Mouse (Mus musculus) adrenal gland, postnatal 14 days (tissue): ENCODE results near the gene Phldb2. TPM values are rescaled to one million over a fixed set of nuclear protein-coding genes. Genes with fewer than 3 reads are reported as not detected.
A peak's percentile ranks its signal among the peaks of the same experiment; 100 is the strongest.

ENCODE experiments used
- DNase-seq: peaks from one replicate; pipeline ENCODE4 v3.0.0; 2021; ENCODE audit warnings: mixed read lengths
- long read RNA-seq, 2 experiments: library from polyadenylated mRNA; stranded (forward); transcript quantifications; one replicate each; pipeline ENCODE4 v2.0.0; 2021
- total RNA-seq: library from RNA; stranded (reverse); gene quantifications from 2 replicates; pipeline ENCODE4 v1.2.3, GENCODE M21; 2021

The Phldb2 gene
- total RNA-seq, result 32.7 and 37.4 TPM in 2 replicates
- long read RNA-seq, experiment 1, full-length matches to known transcripts, result 1 of 23 reads
- long read RNA-seq, experiment 1, partial matches to known transcripts, result 6 of 23 reads
- long read RNA-seq, experiment 1, other reads (novel, unspliced or antisense), result 16 of 23 reads
- long read RNA-seq, experiment 2, full-length matches to known transcripts, result 1 of 10 reads
- long read RNA-seq, experiment 2, partial matches to known transcripts, result 3 of 10 reads
- long read RNA-seq, experiment 2, other reads (novel, unspliced or antisense), result 6 of 10 reads

- DNase-seq, result no peak
Measured at GRCm38 (mm10) chr16:45953394-45953793, at the start of gene Phldb2. Gene Phldb2 (minus strand): TSS chr16:45953598.

- DNase-seq, result no peak
Measured at GRCm38 (mm10) chr16:46001550-46002166, 48.3 kb upstream of the Phldb2 start.

DNA sequence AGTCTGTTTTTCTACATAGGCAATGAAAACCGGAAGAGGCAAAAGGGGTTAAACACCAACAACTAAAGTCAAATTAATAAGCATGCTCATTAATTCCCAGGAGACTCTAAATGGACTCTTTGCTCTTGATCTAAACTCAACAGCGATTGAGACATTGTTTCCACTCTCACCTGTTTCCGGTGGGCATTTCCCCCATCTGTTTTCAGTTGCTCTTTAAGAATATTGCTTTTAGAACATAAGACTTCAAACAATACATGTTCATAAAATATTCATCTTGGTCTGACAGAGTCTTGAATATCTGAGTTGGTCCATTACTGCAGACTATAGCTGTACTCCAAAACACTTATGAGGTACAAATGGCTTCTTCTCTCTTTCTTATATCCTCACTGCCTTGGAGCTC, 47.6 kb upstream of the Phldb2 start:
- DNase-seq, result no peak

DNA sequence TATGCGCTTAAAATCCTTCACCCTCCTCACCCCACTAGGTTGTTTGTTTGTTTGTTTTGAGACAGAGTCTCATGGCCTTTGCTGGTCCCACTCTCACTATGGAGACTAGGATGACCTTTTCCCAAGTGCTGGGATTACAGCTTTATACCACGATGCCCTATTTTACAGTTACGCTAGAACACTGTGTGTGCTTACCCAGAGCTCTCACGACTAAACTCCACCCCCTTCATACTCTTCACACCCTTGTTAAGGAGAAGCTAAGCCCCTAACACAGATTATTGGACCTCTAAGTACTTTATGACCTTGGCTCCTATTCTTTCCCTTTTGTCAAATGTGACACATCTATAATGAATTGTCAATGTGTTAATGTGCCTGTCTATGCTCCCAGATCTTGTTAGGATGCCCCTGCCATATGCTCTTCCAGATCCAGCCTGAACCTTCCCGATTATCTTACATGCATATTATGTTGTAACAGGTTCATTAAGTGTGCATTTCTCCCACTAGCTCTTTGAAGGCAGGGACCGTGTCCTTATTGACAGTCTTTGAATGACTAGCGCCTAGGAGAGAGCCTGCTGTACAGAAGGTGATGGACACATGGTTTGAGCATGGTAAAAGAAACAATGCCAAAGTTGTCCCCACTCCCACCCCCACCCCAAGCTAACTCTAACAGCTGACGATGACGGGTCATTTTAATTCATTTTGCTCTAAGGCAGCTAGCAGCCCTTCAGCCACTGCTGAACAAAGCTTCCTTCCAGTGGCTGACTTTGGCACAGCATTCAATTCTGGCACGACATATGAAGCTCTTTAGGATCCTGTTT, 46.2 kb upstream of the Phldb2 start:
- DNase-seq, result no peak

DNA sequence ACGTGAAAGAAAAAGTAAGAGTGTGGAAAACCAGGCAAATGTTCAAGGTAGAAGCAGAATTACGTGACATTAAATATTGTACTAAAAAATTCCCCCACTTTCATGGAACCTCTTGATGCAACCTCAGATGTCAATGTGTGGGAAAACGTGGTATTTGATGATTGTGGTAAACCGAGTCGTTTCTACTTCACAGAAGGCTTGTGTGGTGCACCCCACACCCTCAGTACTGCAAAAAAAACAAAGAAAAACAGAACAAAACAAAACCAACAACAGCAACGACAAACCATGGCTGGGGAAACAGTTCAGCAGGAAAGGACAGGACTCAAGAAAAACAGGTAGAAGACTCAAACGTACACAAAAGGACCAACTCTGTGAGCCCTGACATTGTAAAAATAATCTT, 44.8 kb upstream of the Phldb2 start:
- DNase-seq, result no peak

DNA sequence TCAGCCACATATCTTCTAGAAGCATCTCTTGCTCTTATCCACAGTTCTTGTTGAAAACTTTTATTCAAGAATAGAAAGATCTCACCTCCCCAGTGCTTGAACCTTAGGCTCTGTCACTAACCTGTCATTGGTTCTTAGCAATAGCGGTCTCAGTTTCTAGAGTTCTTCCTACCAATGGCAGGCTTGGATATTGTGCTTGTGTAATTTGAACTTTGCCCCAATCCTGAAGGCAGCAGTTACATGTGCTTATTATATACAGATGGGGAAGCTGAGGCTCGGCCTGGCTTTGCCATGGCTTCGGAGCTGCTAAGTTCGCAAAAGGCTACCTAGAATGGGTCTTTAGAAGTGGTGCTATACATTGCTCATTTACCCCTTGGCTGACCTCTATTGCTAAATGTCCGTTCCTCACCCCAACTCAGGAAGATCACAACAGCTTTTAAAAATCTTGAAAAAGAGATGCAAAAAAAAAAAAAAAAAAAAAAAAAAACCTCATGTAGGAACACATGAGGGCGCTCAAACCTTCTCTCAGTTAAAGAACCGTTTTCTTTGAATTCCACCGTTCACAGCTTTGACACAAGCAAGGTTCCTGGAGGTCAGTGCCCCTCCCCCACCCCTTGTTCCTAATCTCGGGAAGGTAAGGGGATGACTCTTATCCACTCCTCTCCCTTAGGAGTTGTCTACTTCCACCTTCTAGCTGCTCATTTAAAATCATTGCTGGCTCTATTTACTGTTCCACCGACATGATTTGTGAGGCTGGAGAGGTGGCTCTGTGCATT, 37.7 kb upstream of the Phldb2 start:
- DNase-seq, result no peak

DNA sequence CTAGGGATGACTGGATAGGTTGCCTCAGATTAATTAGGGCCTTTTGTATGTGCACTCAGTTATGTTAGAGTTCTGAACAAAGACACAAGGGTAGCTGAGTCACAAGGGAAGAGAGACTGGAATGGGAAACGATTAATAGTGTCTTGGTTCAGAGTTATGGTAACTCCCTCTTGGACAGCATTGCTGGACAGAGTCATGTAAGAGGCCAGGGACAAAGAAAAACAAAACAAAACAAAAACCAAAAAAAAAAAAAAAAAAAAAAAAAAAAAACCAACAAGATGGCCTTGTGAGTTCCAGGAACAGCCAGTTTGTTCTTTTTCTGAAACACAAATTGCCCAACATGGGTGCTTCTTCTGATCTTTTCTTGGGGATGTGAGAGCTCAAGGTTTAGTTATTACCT, 32.8 kb upstream of the Phldb2 start:
- no peak for DNase-seq

DNA sequence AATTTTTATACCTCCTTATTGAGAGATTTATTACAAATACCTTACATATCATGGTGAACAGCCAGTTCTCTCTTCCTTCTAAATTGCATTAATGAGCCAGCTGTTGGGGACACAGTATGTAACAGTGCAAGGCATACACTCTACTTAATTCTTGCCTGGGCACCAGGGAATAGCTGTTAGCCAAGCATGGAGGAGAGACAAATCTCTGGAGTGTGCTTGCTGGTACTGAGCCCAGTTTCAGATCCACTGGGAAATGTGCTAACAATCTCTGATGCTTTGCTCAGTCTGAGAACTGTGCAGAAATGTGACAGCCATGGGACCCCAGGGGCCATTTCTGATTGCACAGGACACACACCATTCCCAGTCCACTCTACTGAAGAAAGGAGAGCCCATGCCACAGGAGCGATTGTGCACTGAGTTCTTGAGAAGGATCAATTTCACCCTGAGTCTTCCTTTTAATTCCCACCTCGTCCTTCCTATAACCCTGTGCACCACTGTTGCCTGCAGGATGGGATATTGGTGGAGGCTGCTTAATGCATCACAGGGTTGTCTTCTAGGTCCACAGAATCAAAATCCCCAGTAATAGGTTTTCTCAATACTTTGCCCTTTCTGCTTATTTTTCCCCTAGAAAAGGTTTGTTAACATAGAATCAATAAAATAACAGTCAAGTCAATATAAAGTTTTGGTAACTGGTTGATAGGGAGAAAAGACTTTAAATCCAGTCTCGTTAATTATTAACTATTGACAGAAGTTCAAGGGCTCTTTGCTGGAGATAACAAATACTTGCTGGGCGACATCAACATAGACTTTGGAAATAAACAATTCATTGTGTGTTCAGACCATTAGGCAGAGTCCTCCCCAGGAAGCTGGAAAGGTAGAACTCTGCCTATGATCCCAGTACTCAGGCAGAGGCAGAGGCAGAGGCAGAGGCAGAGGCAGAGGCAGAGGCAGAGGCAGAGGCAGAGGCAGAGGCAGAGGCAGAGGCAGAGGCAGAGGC, 31.5 kb upstream of the Phldb2 start:
- peak; percentile 63 for DNase-seq

GRCm38 (mm10) chr16:45976251-45976650, 22.9 kb upstream of the Phldb2 start:
- no peak for DNase-seq

- no peak for DNase-seq
Measured at GRCm38 (mm10) chr16:45973959-45974686, 20.7 kb upstream of the Phldb2 start.

- DNase-seq, result peak; percentile 13
Measured at GRCm38 (mm10) chr16:45970187-45970586, 16.8 kb upstream of the Phldb2 start.

DNA sequence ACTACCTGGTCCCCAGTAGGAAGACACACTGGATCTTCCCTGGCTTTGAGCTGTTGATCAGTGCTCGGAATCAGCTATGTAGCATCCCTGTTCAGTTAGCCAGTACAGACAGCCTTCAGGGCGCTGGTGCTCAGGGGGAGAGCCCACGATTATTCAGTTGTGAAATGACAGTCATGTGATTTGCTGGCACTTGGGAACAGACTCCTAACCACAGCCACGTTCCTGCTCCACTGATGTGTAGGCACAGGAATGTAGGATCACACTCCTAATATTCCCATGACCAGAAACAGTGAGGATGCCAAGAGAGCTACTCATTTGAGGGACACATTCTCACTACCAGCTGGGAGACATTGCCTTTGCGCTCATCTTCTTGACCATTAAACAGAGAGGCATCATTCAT, 15.3 kb upstream of the Phldb2 start:
- DNase-seq, result no peak

GRCm38 (mm10) chr16:45967471-45967870, 14.1 kb upstream of the Phldb2 start:
- DNase-seq, result peak; percentile 88

DNA sequence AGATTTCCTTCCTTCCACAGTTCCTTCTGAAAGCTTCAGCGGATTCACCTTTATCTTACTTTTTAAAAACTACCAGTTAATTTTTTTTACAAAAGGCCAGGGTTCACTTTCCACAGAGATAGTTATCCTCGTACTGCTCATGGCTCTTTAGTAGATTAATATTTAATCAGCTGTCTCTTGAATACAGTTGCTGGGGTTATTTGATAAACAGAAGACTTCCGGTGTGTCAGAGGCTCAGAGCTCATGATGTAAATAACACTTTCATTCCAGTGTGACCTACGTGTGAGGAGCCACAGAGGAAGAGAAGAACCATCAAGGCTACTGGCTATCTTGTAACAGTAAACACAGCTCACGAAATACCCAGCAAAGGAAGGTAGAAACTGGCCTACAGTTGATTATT, 13.2 kb upstream of the Phldb2 start:
- no peak for DNase-seq

DNA sequence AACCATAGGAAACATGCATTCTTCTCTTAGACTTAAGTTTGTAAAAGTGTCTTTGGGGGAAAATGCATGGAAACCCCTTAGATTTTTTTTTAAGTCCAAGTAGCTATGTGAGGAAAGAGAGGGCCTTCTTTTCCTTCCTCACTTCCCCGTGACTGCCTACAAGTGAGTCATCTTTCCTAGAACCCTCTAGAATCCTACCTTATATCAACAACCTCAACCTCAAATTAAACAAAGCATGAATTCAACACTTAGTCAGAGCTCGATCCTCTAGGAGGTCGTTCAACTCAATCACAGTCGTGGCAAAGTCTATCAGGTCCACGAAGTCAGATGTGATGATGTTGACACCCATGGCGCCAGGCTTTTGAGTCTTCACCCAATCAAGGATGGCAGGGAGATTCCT, 11.4 kb upstream of the Phldb2 start:
- DNase-seq, result no peak

DNA sequence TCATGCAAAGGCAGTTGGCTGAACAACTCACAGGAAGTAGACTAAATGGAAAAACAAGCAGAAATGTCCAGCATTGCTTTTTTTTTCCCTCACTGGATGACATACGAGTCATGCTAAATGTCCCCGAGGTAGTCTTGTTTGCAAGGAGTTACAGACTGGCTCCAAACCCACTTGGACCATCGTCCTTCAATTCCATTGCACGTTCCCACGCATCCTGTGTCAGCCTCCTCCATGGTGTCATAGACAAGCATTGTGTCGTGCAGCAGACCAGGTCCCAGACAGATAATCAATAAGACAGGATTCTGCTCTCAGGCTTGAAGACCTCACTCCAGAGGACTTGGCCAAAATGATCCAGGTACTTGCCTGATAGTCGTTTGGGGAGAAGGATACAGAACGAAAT, 10.4 kb upstream of the Phldb2 start:
- DNase-seq, result no peak

- DNase-seq, result no peak
Measured at GRCm38 (mm10) chr16:45963088-45963487, 9.7 kb upstream of the Phldb2 start.

GRCm38 (mm10) chr16:45960978-45961377, 7.6 kb upstream of the Phldb2 start:
- DNase-seq, result no peak

DNA sequence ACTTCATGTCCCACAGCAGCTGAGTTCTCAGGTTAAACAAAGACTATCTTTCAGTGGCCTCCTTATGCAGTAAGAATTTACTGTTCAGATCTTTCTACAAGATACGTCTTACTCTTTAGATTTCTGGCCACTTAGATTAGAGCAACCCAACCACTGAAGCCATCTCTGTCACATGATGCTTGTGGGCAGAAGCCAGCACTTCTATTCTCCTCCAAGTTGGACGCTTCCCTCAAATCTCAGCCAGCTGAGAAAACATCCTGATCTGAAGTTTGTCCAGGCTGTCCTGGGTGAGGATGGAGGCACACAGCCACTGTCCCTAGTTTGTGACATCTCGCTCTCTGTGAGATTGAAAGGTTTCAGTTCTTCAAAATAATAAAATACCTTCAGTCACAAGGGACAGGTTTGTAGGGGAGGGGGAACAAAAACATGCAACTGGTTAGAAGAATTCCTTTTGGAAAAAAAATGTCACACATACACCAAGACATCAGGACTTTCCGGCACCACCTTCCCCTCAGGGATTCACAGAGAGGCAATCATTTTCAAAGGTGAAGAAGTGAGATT, 3.1 kb upstream of the Phldb2 start:
- DNase-seq, result no peak

DNA sequence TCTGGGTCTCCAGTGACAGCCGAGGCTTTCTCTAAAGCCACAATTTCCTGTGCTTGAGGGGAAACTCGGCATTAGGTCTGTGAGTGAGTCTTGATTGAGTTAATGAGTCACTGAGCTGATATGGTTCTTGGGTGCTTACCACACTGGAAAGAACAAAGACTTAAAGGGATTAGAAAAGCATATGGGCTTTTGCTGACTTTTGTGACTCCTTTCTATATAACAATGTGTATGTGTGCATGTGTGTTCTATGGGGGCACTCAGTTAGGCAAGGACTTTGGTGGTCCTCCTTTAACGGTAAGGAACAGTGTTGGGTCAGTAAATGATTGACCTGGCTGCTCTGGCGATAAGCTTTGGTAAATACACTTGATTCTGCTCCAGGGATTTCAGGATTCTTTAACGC, 897 bp downstream of the Phldb2 start:
- DNase-seq, result no peak
